Mouse (Mus musculus): ENCODE measurements at regions not wholly inside any gene's neighbourhood (a gene's known extent, or its start where the extent isn't known, plus 50 kb on each side); places are given as distances from the start of the nearest gene placed in this dataset.
A peak's percentile ranks its signal among the peaks of the same experiment; 100 is the strongest.

- DNase-seq = no peak
Observed at GRCm38 (mm10) chr15:59785981-59786380, 230.4 kb downstream of the 4933412E24Rik start.

DNA sequence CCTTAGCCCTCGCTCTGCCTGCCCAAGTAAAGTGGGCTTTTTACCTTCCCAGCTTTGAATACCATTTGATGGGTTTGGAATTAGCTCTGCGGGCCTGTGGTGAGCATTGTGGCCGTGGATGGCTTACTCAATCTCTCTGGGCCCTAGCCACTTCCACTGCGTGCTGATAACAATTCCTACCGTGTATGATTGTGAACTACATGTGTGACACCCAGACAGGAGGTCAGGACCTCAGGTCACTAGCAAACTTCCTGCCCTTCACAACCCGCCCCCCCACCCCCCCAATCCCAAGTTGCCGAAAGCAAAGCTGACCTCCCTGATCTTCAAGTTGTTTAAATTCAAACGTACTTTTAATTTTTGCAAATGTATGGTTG, 231.9 kb downstream of the 4933412E24Rik start:
- DNase-seq = no peak

- DNase-seq = peak; percentile 42
Observed at GRCm38 (mm10) chr15:59783782-59784555, 232.4 kb downstream of the 4933412E24Rik start.

DNA sequence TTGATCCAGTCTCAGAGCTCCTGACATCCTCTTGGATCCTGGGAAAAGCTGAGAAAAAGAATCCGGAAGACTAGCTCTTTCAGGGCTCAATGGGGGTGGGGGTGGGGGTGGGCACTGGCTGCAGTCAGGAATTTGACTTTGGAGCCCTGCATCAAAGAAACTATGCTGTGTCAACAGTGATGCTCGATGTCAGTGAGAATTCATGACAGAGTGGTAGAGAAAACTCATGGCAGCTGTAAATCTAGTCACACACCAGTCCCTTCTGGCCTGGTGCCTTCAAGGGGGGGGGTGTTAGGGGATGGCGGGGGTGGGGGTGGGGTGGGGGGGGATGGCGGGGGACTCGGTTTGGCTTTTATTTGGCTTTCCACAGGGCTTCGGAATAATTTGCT, 233.0 kb downstream of the 4933412E24Rik start:
- peak; percentile 34 for DNase-seq

DNA sequence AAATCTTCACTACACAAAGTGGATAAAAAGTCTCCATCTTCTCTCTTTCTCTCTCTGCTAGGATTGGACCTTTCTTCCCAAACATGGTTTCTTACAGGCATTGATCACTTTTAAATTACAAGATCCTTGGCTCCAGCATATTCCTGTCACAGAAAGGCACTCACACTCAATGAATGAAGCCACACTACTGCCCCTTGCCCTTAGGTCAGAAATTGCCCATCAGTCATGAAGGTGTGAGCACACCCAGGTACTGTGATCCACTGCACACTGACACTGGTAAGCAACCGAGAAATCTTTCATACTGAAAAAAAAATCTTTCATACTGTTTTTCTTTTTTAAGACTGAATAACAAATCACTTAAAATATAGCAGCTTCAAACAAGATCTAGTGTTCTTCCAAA, 235.9 kb downstream of the 4933412E24Rik start:
- DNase-seq = no peak

DNA sequence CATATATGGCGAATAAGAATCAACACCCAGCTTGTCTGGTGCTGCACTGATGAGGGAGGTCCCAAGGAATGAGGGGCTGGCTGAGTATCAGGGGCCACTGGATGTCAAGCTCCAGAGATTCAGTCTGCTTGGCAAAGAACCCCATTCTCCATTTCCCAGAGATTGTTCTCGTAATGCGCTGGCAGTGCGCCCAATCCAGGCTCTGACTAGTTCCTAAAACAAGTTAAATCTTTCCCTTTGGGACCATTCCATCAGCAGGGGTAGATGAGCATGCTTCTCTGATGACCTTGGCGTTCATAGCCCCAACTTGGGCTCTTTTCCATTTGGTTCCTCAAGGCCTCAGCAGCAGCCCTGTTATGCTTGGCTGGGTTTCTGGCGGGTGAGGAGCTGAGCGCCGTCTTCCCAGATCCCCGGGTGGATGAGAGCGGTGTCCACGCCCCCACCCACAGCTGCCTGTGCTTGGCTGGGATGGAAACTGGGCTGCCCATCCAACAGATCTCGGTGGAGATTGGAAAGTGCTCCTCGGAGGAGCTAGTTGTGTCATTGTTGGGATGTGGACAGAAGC, 239.0 kb downstream of the 4933412E24Rik start:
- DNase-seq = peak; percentile 93

- DNase-seq = no peak
Observed at GRCm38 (mm10) chr15:59775781-59776180, 240.6 kb downstream of the 4933412E24Rik start.

DNA sequence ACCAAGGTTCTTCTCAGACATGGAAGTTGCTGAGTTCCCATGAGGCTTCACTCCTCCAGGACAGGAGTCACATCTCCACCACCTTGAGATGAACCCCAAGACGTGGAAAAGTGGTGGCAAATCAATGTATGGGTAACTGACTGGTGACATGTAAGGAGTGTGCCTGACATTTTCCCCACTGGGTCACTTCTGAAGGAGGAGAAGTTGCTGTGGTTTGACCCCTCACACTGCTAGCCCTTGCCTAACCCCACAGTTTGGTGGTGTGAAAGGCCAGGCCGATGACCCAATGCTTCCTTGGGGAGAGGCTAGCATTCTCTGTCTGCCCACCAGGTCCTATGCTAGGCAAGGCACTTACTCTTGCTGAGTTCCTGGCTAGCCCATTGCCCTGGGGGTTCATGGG, 242.4 kb downstream of the 4933412E24Rik start:
- no peak for DNase-seq

DNA sequence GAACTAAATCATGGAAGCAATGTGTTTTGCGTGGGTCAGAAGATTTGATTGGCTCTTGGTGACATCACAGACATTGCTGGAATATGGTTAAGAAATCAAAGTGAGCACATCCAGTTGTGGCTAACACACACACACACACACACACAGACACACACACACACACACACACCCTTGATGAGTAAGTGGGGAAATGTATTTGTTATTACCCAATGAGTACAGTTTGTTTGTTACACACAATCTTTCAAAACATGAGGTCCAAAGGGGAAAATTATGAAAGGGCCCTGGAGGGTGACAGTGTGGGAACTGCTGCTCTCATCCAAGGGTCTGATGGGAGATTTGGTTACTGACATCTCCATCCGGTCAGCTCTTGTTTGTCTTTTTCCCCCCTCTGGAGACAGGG, 243.8 kb downstream of the 4933412E24Rik start:
- DNase-seq = no peak

DNA sequence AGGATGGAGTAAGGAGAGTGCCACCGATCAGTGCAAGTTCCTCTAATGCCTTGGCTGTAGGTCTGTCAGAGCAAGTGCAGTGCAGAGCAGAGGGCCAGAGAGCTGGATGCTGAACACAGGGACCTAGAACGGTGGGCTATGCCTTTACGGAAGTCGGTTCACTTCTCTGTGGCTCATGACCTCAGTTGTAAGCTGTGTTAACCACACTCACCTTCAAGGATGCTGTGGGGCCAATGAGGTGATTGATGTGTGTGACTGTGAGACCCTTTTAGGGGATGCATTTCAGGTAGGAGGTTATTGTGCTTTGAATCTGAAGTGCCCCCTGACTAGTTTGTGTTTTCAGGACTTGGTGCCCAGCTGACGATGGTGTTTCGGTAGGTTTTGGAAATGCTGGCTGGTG, 254.4 kb downstream of the 4933412E24Rik start:
- DNase-seq = no peak

- no peak for DNase-seq
Observed at GRCm38 (mm10) chr15:59760490-59760889, 255.9 kb downstream of the 4933412E24Rik start.

DNA sequence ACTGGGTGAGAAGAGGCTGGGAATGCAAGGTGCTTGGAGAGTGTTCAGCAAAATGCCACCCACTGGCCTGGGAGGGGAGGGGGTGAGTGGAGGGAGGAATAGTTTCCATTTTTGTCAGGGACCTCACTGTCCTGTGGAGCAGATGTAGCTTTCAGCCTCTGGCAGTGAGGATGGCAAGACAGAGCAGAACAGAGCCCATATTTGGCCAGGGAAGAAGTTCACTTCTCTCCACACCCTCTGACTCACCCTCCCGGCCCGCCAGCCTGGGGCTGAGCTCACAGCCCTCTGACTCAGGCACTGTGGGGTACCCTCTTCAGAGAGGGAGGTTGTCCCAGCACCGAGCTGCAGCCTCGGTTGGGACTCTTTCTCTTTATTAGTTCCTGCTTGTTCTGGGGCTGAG, 256.8 kb downstream of the 4933412E24Rik start:
- DNase-seq = no peak

DNA sequence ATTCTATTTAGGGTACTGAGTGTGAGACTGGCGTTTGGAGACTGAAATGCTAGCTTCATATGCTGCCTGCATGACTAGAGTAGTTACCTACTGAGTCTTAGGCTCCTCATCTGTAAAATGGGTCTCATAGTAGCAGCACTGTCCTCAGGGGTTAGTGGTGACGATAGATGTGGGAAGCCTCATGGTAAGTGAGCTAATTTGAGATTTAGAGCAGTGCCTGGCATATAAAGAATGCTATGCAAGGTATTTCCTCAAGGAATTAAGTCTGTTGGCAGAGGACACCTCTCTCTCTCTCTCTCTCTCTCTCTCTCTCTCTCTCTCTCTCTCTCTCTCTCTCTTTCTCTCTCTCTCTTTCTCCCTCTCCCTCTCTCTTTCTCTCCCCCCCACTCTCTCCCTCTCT, 257.4 kb downstream of the 4933412E24Rik start:
- DNase-seq = no peak

DNA sequence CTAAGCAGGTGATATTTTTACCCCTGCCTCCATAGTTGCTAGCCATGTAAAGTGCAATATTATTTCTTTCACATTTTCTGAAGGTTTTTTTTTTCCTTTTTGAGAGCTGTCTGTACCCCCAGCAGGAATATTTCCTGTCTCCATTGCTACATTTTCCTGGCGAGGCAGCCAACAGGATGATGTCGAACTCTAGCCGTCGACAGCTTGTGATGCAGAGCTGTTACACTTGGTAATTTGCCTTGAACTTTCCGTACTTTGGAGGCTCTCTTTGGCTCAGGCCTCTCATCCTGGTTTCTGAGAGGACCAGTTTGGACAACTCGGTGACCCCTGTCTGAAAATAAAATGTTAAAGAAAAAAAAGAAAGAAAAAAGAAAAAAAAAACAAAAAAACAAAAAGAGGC, 260.3 kb downstream of the 4933412E24Rik start:
- DNase-seq = peak; percentile 63

- DNase-seq = no peak
Observed at GRCm38 (mm10) chr15:59754906-59755305, 261.5 kb downstream of the 4933412E24Rik start.

DNA sequence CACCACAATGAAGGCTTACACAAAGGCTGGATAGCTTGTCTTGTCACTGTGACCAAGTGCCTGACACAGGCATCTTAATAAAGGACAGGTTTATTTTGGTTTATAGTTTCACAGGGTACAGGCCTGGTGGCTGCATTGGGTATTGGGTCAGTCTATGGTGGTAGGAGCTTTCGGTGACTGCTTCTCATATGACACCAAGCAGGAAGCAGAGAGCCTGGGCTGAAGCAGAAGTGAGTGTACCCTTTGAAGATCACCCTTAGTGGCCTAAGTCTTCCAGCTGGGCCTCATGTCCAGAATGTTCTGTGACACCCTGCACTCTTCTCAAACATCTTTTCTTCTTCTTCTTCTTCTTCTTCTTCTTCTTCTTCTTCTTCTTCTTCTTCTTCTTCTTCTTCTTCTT, 264.1 kb downstream of the 4933412E24Rik start:
- no peak for DNase-seq

GRCm38 (mm10) chr15:59746290-59746689, 270.1 kb downstream of the 4933412E24Rik start:
- no peak for DNase-seq

DNA sequence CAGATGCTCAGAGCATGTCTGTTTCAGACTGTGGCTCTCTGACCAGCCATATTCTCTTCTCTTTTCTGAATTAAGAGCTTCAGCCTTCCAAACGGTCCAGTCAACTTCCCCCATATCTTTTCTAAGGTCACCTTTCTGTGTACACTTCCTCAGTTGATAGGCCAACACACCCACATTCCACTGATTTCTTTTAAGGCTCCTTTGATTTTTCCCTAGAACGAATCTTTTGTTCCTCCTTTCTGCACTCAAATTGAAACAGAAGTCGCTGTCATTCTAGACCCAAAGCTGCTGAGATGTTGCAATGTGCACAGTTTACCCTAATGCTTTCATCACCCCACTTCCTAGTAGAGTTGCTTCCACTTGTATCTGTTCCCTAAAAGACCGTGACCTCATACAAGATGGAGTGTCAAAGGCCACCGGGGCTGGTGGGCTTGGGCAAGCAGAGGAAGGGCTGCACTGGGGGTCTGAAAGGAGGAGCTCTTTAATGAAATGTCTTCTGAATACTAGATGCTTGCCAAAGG, 271.9 kb downstream of the 4933412E24Rik start:
- no peak for DNase-seq

GRCm38 (mm10) chr15:59739197-59739596, 277.2 kb downstream of the 4933412E24Rik start:
- no peak for DNase-seq

GRCm38 (mm10) chr15:59737247-59737646, 279.2 kb downstream of the 4933412E24Rik start:
- no peak for DNase-seq

GRCm38 (mm10) chr15:59734376-59734775, 282.0 kb downstream of the 4933412E24Rik start:
- no peak for DNase-seq

GRCm38 (mm10) chr15:59733932-59734331, 282.5 kb downstream of the 4933412E24Rik start:
- no peak for DNase-seq

DNA sequence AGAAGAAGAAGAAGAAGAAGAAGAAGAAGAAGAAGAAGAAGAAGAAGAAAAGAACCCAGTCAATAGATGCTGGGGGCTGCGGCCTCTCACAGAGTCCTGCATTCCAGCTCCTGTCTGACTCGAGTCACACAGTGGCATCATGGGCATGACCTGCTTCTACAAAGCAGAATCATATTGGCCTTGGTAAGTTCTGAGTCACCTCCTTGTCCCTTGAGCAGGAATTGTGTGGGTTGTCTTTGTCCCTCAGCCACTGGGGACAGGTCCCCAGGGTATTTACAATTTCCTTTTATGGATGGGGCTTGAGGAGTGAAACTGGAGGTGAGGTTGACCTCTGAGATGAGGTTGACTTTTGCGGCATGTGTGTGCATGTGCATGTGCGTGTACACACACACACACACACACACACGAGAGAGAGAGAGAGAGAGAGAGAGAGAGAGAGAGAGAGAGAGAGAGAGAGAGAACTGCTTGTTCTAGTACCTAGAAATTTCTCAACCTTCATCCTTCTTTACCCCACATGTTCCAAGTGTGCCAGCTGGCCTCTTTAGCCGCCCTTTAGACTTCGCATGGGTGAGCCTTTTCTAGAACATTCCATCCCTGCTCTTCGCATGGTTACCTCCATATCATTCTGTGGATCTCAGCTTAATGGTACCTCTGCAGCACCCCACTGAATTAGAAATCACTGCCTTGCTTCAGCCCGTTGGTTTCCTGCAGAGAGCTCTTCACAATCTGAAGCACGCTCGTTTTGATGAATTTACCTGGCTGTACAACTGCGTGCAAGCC, 283.2 kb downstream of the 4933412E24Rik start:
- no peak for DNase-seq

DNA sequence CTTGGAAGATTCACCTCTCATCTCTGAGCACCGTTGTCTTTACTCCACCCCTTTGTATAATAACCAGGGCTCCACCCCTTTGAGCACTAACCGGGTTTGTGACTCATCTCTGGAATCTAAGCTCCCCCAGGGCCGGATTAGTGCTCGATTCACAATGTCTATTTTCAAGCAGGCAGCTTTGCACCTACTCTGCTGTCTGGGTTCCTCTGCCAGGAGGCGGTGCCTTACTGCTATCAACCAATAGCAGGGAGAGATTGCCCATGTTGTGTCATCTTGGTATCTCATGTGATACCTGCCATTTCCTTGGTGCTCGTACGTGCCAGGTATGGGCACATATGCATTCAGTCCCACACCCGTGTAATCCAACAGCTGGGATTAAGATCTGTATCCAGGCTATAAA, 285.3 kb downstream of the 4933412E24Rik start:
- DNase-seq = no peak

Measured in kidney, postnatal 10 days (tissue).